Comparison of ENCODE assay signal across 8 mouse cellular contexts in genomic region chrX:73458877-73459392, GRCm38 (mm10). TPM values are rescaled to one million over a fixed set of nuclear protein-coding genes. Genes with fewer than 3 reads are reported as not detected.
DNase-seq lines count a peak whose midpoint lies in the region; ATAC-seq lines count a peak whose summit lies in the region.

Gene Haus7, minus strand, starts transcription at chrX:73459044.

- H3K27me3 ChIP-seq in lung, embryonic 16.5 days (ENCODE audit: control insufficient read depth, insufficient read depth, low read depth, low read length): no peaks in the 10 kb centered on the region

- peak within 1 kb of the TSS; percentile 62 for H3K4me3 ChIP-seq in lung, embryonic 16.5 days (ENCODE audit: low read length)

- no peaks in the 10 kb centered on the region for H3K36me3 ChIP-seq in lung, embryonic 16.5 days (ENCODE audit: control insufficient read depth, insufficient read depth, low read length)

- peak; percentile 95 for DNase-seq in MEL-GATA-1-ER (ENCODE audit: extremely low read depth, low read depth)
- peak; percentile 80 for DNase-seq in cerebellum, adult 8-10 months
- DNase-seq in forelimb bud, embryonic 11.5 days (ENCODE audit: low read depth, low spot score): peak; percentile 90
- DNase-seq in layer of hippocampus, adult 9-10 months (ENCODE audit: low spot score): peak; percentile 77
- DNase-seq in ovary, postnatal 10 days (ENCODE audit: low spot score): peak; percentile 58
- peak; percentile 80 to 92 for DNase-seq in thymus, postnatal 10 days (ENCODE audit: low spot score in 2 of 2)

- WGBS in lung, embryonic 16.5 days: 14% methylated on average over 26 of the region's 26 CpGs

- H3K9ac ChIP-seq in lung, embryonic 16.5 days (ENCODE audit: low read length): peak within 1 kb of the TSS; percentile 67

- peak within 1 kb of the TSS; percentile 62 for H3K4me2 ChIP-seq in lung, embryonic 16.5 days (ENCODE audit: low read depth, low read length)

- H3K9me3 ChIP-seq in lung, embryonic 16.5 days (ENCODE audit: control insufficient read depth, low read length): no peaks in the 10 kb centered on the region

- H3K4me1 ChIP-seq in lung, embryonic 16.5 days (replicated peaks; ENCODE audit: control insufficient read depth, insufficient read depth, low read length): no peaks in the 10 kb centered on the region

- ATAC-seq in hematopoietic stem cell, adult 5-6 weeks (replicated peaks in 1 of 2; ENCODE audit: insufficient read depth in 1 of 2, low FRiP score in 2 of 2, low TSS enrichment in 1 of 2, low read depth in 1 of 2, poor library complexity in 2 of 2, severe bottlenecking in 2 of 2): peak; percentile 100
- peak; percentile 100 for ATAC-seq in lung, embryonic 16.5 days (ENCODE audit: low read depth)

- no peak within 1 kb of the TSS for H3K27ac ChIP-seq in lung, embryonic 16.5 days (ENCODE audit: low read length)

RNA-seq across cellular contexts. Expression of gene Haus7, which starts in this region (rescaled TPM):
- 34.5 and 44.6 TPM in 2 replicates for total RNA-seq in hematopoietic stem cell, adult 5-6 weeks (2017)
- polyA plus RNA-seq in lung, embryonic 16.5 days (2015; fragmentation: Nextera tagmentation; extraction: Ambion mirVana): 54.2 and 54.4 TPM in 2 replicates
